Mouse (Mus musculus) CH12.LX (cell line): ENCODE data around the gene Gxylt1. TPM values are rescaled to one million over a fixed set of nuclear protein-coding genes. Genes with fewer than 3 reads are reported as not detected.

Experiments used
- DNase-seq: peaks from one replicate; pipeline ENCODE4 v3.0.0-alpha.2; 2013; ENCODE audit errors: extremely low read depth
- H3K27ac ChIP-seq: 2 replicates; pipeline ENCODE4 v1.5.1; 2012; ENCODE audit warnings: low read depth, mild to moderate bottlenecking, control low read depth, moderate library complexity; ENCODE audit not compliant: insufficient read depth
- H3K27me3 ChIP-seq: replicated peaks from 2 replicates; pipeline ENCODE3; 2012; ENCODE audit warnings: inconsistent platforms
- H3K36me3 ChIP-seq, 2 experiments: replicated peaks in 1 of 2; 2 replicates each; pipeline versions ENCODE3 to v1.6.1; 2012; ENCODE audit warnings: inconsistent platforms in 1 of 2, low read length in 1 of 2, mild to moderate bottlenecking in 1 of 2, mixed read lengths in 1 of 2, moderate library complexity in 1 of 2; ENCODE audit not compliant: control insufficient read depth in 1 of 2, insufficient read depth in 1 of 2
- H3K4me1 ChIP-seq, 2 experiments: 2 replicates each; pipeline ENCODE4 v1.6.1; 2012; ENCODE audit warnings: inconsistent platforms in 1 of 2, moderate library complexity in 1 of 2; ENCODE audit not compliant: insufficient read depth in 2 of 2, control insufficient read depth in 1 of 2
- H3K4me2 ChIP-seq: 2 replicates; pipeline ENCODE4 v1.6.1; 2012; ENCODE audit warnings: low read depth, mild to moderate bottlenecking, control low read depth; ENCODE audit not compliant: poor library complexity, insufficient read depth, severe bottlenecking
- H3K4me3 ChIP-seq, 3 experiments: fragments of 150-350 bp in 1 of 3; sonication (generic) in 1 of 3; replicated peaks in 1 of 3; 2 replicates each; pipeline versions ENCODE3 to v1.5.1; 2011 to 2012; ENCODE audit warnings: low read depth in 2 of 3, low read length in 2 of 3, mild to moderate bottlenecking in 2 of 3, moderate library complexity in 2 of 3, control low read depth in 1 of 3, improper control_type of control experiment in 1 of 3, inconsistent platforms in 1 of 3, mixed read lengths in 1 of 3; ENCODE audit not compliant: poor library complexity in 1 of 3
- H3K79me2 ChIP-seq: replicated peaks from 2 replicates; pipeline ENCODE4 v1.6.1; 2012; ENCODE audit warnings: mild to moderate bottlenecking, moderate library complexity; ENCODE audit not compliant: control insufficient read depth, poor library complexity, insufficient read depth, severe bottlenecking; ENCODE audit errors: extremely low read depth
- H3K9ac ChIP-seq: 2 replicates; pipeline ENCODE4 v1.6.1; 2012; ENCODE audit warnings: low read depth, mild to moderate bottlenecking, control low read depth, moderate library complexity; ENCODE audit not compliant: insufficient read depth
- H3K9me3 ChIP-seq: replicated peaks from 2 replicates; pipeline ENCODE3; 2012; ENCODE audit warnings: low read length, inconsistent platforms, mixed read lengths
- BHLHE40 ChIP-seq: IDR thresholded peaks from 2 replicates; pipeline ENCODE4 v1.6.1; 2011; ENCODE audit warnings: mild to moderate bottlenecking, low read depth, low read length, improper control_type of control experiment
- CHD2 ChIP-seq: IDR thresholded peaks from 2 replicates; pipeline ENCODE4 v1.6.1; 2011; ENCODE audit warnings: low read length, improper control_type of control experiment
- CTCF ChIP-seq, 2 experiments: IDR thresholded peaks in 1 of 2; conservative IDR thresholded peaks in 1 of 2; 2 replicates each; pipeline ENCODE4 v1.5.1; 2011 to 2012; ENCODE audit warnings: low read depth in 2 of 2, low read length in 2 of 2, improper control_type of control experiment in 1 of 2, inconsistent platforms in 1 of 2, mild to moderate bottlenecking in 1 of 2, moderate library complexity in 1 of 2
- E2F4 ChIP-seq: IDR thresholded peaks from 2 replicates; pipeline ENCODE4 v1.6.1; 2011; ENCODE audit warnings: low read depth, low read length, improper control_type of control experiment; ENCODE audit not compliant: insufficient replicate concordance
- ELF1 ChIP-seq: IDR thresholded peaks from 2 replicates; pipeline ENCODE4 v1.6.1; 2014; ENCODE audit warnings: low read depth, mild to moderate bottlenecking, inconsistent platforms, low read length, improper control_type of control experiment
- EP300 ChIP-seq: IDR thresholded peaks from 2 replicates; pipeline ENCODE4 v1.6.1; 2011; ENCODE audit warnings: low read length, improper control_type of control experiment
- GABPA ChIP-seq: IDR thresholded peaks from 2 replicates; pipeline ENCODE4 v1.6.1; 2012; ENCODE audit warnings: low read depth, low read length, improper control_type of control experiment, inconsistent platforms; ENCODE audit not compliant: insufficient replicate concordance
- IRF4 ChIP-seq: IDR thresholded peaks from 2 replicates; pipeline ENCODE4 v1.6.1; 2014; ENCODE audit warnings: low read depth, mild to moderate bottlenecking, inconsistent platforms, low read length, improper control_type of control experiment
- JUN ChIP-seq: IDR thresholded peaks from 2 replicates; pipeline ENCODE4 v1.6.1; 2011; ENCODE audit warnings: low read depth, mild to moderate bottlenecking, low read length, improper control_type of control experiment, moderate library complexity; ENCODE audit not compliant: insufficient read depth
- KAT2A ChIP-seq: IDR thresholded peaks from 2 replicates; pipeline ENCODE4 v1.6.1; 2012; ENCODE audit warnings: low read length, improper control_type of control experiment, inconsistent platforms; ENCODE audit not compliant: insufficient replicate concordance
- MAFK ChIP-seq: IDR thresholded peaks from 2 replicates; pipeline ENCODE4 v1.6.1; 2011; ENCODE audit warnings: low read length, improper control_type of control experiment; ENCODE audit not compliant: insufficient replicate concordance
- MAZ ChIP-seq: IDR thresholded peaks from 2 replicates; pipeline ENCODE4 v1.6.1; 2012; ENCODE audit warnings: low read depth, mild to moderate bottlenecking, inconsistent platforms, low read length, improper control_type of control experiment, moderate library complexity
- MEF2A ChIP-seq: IDR thresholded peaks from 2 replicates; pipeline ENCODE4 v1.6.1; 2014; ENCODE audit warnings: low read depth, mild to moderate bottlenecking, inconsistent platforms, low read length, improper control_type of control experiment, borderline replicate concordance
- MXI1 ChIP-seq: IDR thresholded peaks from 2 replicates; pipeline ENCODE4 v1.6.1; 2011; ENCODE audit warnings: mild to moderate bottlenecking, low read depth, low read length, improper control_type of control experiment
- MYC ChIP-seq: IDR thresholded peaks from 2 replicates; pipeline ENCODE4 v1.6.1; 2011; ENCODE audit warnings: low read depth, mild to moderate bottlenecking, improper control_type of control experiment, low read length
- NELFE ChIP-seq: IDR thresholded peaks from 2 replicates; pipeline ENCODE4 v1.6.1; 2011; ENCODE audit warnings: low read depth, low read length, improper control_type of control experiment
- NRF1 ChIP-seq: IDR thresholded peaks from 2 replicates; pipeline ENCODE4 v1.6.1; 2014; ENCODE audit warnings: low read depth, mild to moderate bottlenecking, inconsistent platforms, low read length, improper control_type of control experiment, moderate library complexity
- POLR2A ChIP-seq: IDR thresholded peaks from 2 replicates; pipeline ENCODE4 v1.6.1; 2011; ENCODE audit warnings: low read depth, mild to moderate bottlenecking, improper control_type of control experiment, low read length
- RAD21 ChIP-seq: IDR thresholded peaks from 2 replicates; pipeline ENCODE4 v1.6.1; 2011; ENCODE audit warnings: low read depth, mild to moderate bottlenecking, low read length, improper control_type of control experiment, moderate library complexity
- SIN3A ChIP-seq: IDR thresholded peaks from 2 replicates; pipeline ENCODE4 v1.6.1; 2012; ENCODE audit warnings: low read length, improper control_type of control experiment, inconsistent platforms
- USF1 ChIP-seq: IDR thresholded peaks from 2 replicates; pipeline ENCODE4 v1.6.1; 2014; ENCODE audit warnings: low read depth, mild to moderate bottlenecking, inconsistent platforms, low read length, improper control_type of control experiment
- USF2 ChIP-seq: conservative IDR thresholded peaks from 2 replicates; pipeline ENCODE4 v1.6.1; 2011; ENCODE audit warnings: low read depth, low read length, improper control_type of control experiment
- ZC3H11A ChIP-seq: IDR thresholded peaks from 2 replicates; pipeline ENCODE4 v1.6.1; 2012; ENCODE audit warnings: low read depth, mild to moderate bottlenecking, inconsistent platforms, low read length, improper control_type of control experiment
- dilution Hi-C: fragments of 300-500 bp; cut with MboI; formaldehyde crosslinking; loops from 2 replicates; pipeline ENCODE4 v1.14.3; 2020; ENCODE audit warnings: low sequenced_read_pairs; ENCODE audit not compliant: extremely low pct_unique_long_range_greater_than_20kb, extremely low pct_ligation_motif_present
- in situ Hi-C: fragments of 300-500 bp; cut with MboI; formaldehyde crosslinking; loops from 3 replicates; pipeline ENCODE4 v1.14.3; 2019; ENCODE audit warnings: low sequenced_read_pairs, low pct_ligation_motif_present, low pct_unique_long_range_greater_than_20kb, mixed read lengths
- polyA plus RNA-seq: library from polyadenylated mRNA; unstranded; fragments of >175 nt; gene quantifications from 2 replicates; pipeline ENCODE4 v1.2.1, GENCODE M21; 2012; ENCODE audit warnings: low read depth; ENCODE audit not compliant: insufficient read length
- total RNA-seq, 2 experiments: library from RNA; depleted of rRNA; stranded (reverse); fragments of 300-350 nt in 1 of 2; fragments of >200 nt in 1 of 2; gene quantifications; 2 replicates each; pipeline ENCODE4 v1.2.3; 2012 to 2014

The Gxylt1 gene
- total and polyA plus RNA-seq, 3 experiments = 7.5 to 18.5 (median 9.5) TPM

GRCm38 (mm10) chr15:93267479-93267878 is 7.5 kb downstream of the Gxylt1 start:
- Histone ChIP-seq H3K9me3 (no peaks in the 10 kb centered on the region), H3K4me1 (peaks cover 2 to 24% of the 10 kb centered on the region in 2 experiments), H3K4me2 (no peak overlapping the region), H3K9ac (no peak overlapping the region), H3K27ac (no peak overlapping the region), H3K36me3 (peaks cover 6 to 63% of the 10 kb centered on the region in 2 experiments), H3K4me3 (no peak overlapping the region), H3K79me2 (peaks cover 12% of the 10 kb centered on the region), H3K27me3 (no peaks in the 10 kb centered on the region)
- dilution Hi-C loops = no loop called here
- no peak for DNase-seq
- in situ Hi-C loops = loop anchor here (10.0 kb wide), 1 partner anchor 177 kb away; no protein-coding TSS in a partner anchor
- TF ChIP-seq BHLHE40 (no peak), EP300 (no peak), JUN (no peak), MEF2A (no peak), GABPA (no peak), POLR2A (no peak), KAT2A (no peak), MAFK (no peak), E2F4 (no peak), MYC (no peak), USF2 (no peak), RAD21 (no peak), ZC3H11A (no peak), NRF1 (no peak), USF1 (no peak), CTCF (conservative IDR thresholded peaks at IDR 0.05 in 1 of 2, IDR thresholded peaks at IDR 0.05 in 1 of 2; ENCODE audit: low read depth in 2 of 2, low read length in 2 of 2) (no peak)

- no peak for TF ChIP-seq ZC3H11A
- TF ChIP-seq KAT2A = no peak
- TF ChIP-seq GABPA = no peak
- no peak for TF ChIP-seq CHD2
- no peak for TF ChIP-seq MXI1
- TF ChIP-seq MAZ = no peak
- TF ChIP-seq MAFK = no peak
- TF ChIP-seq ELF1 = no peak
- TF ChIP-seq BHLHE40 = no peak
- TF ChIP-seq IRF4 = no peak
- no peak for TF ChIP-seq NELFE
- TF ChIP-seq SIN3A = no peak
- Histone ChIP-seq H3K4me1 (peaks cover 0 to 20% of the 10 kb centered on the region in 2 experiments; a peak in 2 of 4 replicates), H3K79me2 (peaks cover 6% of the 10 kb centered on the region; the same call in 1 of the 2 replicates), H3K9ac (no peak overlapping the region), H3K9me3 (no peaks in the 10 kb centered on the region), H3K36me3 (peaks cover 9 to 68% of the 10 kb centered on the region in 2 experiments), H3K27me3 (no peaks in the 10 kb centered on the region), H3K4me3 (no peak overlapping the region), H3K4me2 (no peak overlapping the region), H3K27ac (no peak overlapping the region)
- dilution Hi-C loops = no loop called here
- in situ Hi-C loops = loop anchor here (10.0 kb wide), 1 partner anchor 178 kb away; no protein-coding TSS in a partner anchor
- DNase-seq = no peak
Observed at GRCm38 (mm10) chr15:93266361-93266760, 8.6 kb downstream of the Gxylt1 start.
